Mouse (Mus musculus) heart, embryonic 15.5 days (tissue): ENCODE measurements around the gene Abcg8. TPM values are rescaled to one million over a fixed set of nuclear protein-coding genes. Genes with fewer than 3 reads are reported as not detected.

Source experiments
- ATAC-seq: fragments of 200-750 bp; cut with Nextera tagmentation; replicated peaks from 2 replicates; pipeline ENCODE4 v1.8.0; 2017; ENCODE audit warnings: low read depth, moderate TSS enrichment; ENCODE audit not compliant: insufficient number of reproducible peaks, insufficient read depth, low FRiP score
- H3K27ac ChIP-seq: fragments of 300-500 bp; sonication (generic); 2 replicates; pipeline ENCODE4 v1.5.1; 2015; ENCODE audit warnings: mild to moderate bottlenecking, inconsistent platforms
- H3K27me3 ChIP-seq: fragments of 300-500 bp; sonication (generic); 2 replicates; pipeline ENCODE4 v1.6.1; 2015; ENCODE audit warnings: inconsistent platforms
- H3K36me3 ChIP-seq: fragments of 300-500 bp; sonication (generic); 2 replicates; pipeline ENCODE4 v1.6.1; 2015; ENCODE audit warnings: mild to moderate bottlenecking, inconsistent platforms
- H3K4me1 ChIP-seq: fragments of 300-500 bp; sonication (generic); replicated peaks from 2 replicates; pipeline ENCODE4 v1.6.1; 2015; ENCODE audit warnings: inconsistent platforms
- H3K4me2 ChIP-seq: fragments of 300-500 bp; sonication (generic); 2 replicates; pipeline ENCODE4 v1.6.1; 2015; ENCODE audit warnings: inconsistent platforms, mild to moderate bottlenecking, moderate library complexity
- H3K4me3 ChIP-seq: fragments of 300-500 bp; sonication (generic); 2 replicates; pipeline ENCODE4 v1.5.1; 2015; ENCODE audit warnings: mild to moderate bottlenecking, inconsistent platforms
- H3K9ac ChIP-seq: fragments of 300-500 bp; sonication (generic); 2 replicates; pipeline ENCODE4 v1.6.1; 2015; ENCODE audit warnings: mild to moderate bottlenecking, inconsistent platforms
- H3K9me3 ChIP-seq: fragments of 300-500 bp; sonication (generic); replicated peaks from 2 replicates; pipeline ENCODE4 v1.6.1; 2016; ENCODE audit warnings: inconsistent platforms
- WGBS: fragments of 180-500 bp; shearing (Covaris S2); methylation state at CpG from one replicate; pipeline ENCODE4 v1.1.7; 2015; ENCODE audit warnings: mixed read lengths; 5-methylcytosine and 5-hydroxymethylcytosine counted together
- polyA plus RNA-seq: library from polyadenylated mRNA; unstranded; fragments of >200 nt; fragmentation: Nextera tagmentation; extraction: Ambion mirVana; gene quantifications from 2 replicates; pipeline ENCODE4 v1.2.1, GENCODE M21; 2015

Gene Abcg8
- polyA plus RNA-seq, 1 experiment from 2014 or later: not detected

GRCm38 (mm10) chr17:84736719-84737118 is 60.6 kb downstream of the Abcg8 start:
- Histone ChIP-seq H3K4me1 (no peaks in the 10 kb centered on the region; the same call in 1 of the 2 replicates), H3K36me3 (peaks cover 7% of the 10 kb centered on the region; the same call in 1 of the 2 replicates), H3K27ac (no peak overlapping the region), H3K9me3 (no peaks in the 10 kb centered on the region), H3K4me2 (no peak overlapping the region), H3K4me3 (no peak overlapping the region), H3K9ac (no peak overlapping the region), H3K27me3 (no peaks in the 10 kb centered on the region)
- 66% methylated on average over 9 of the region's 9 CpGs for WGBS
- ATAC-seq: no peak

- no peak overlapping the region for H3K9ac ChIP-seq
- ATAC-seq: no peak
- H3K4me3 ChIP-seq: no peak overlapping the region
- H3K36me3 ChIP-seq: peaks cover 7% of the 10 kb centered on the region; the same call in 1 of the 2 replicates
- H3K4me1 ChIP-seq: 0 out of 2 replicates have a peak, but pooled peaks cover 4% of the 10 kb centered on the region
- no peaks in the 10 kb centered on the region for H3K9me3 ChIP-seq
- no peak overlapping the region for H3K4me2 ChIP-seq
- H3K27me3 ChIP-seq: no peaks in the 10 kb centered on the region
- no peak overlapping the region for H3K27ac ChIP-seq
- WGBS: 87% methylated on average over 9 of the region's 9 CpGs
Measured at GRCm38 (mm10) chr17:84738073-84738797, 62.1 kb downstream of the Abcg8 start.

- no peak overlapping the region for H3K4me3 ChIP-seq
- no peaks in the 10 kb centered on the region for H3K27me3 ChIP-seq
- peaks cover 14% of the 10 kb centered on the region; the same call in 1 of the 2 replicates for H3K36me3 ChIP-seq
- WGBS: 74% methylated on average over 4 of the region's 4 CpGs
- H3K9me3 ChIP-seq: no peaks in the 10 kb centered on the region
- no peak for ATAC-seq
- H3K9ac ChIP-seq: no peak overlapping the region
- H3K27ac ChIP-seq: no peak overlapping the region
- H3K4me2 ChIP-seq: no peak overlapping the region
- 0 out of 2 replicates have a peak, but pooled peaks cover 4% of the 10 kb centered on the region for H3K4me1 ChIP-seq
Measured at GRCm38 (mm10) chr17:84744256-84744655, 68.2 kb downstream of the Abcg8 start.

GRCm38 (mm10) chr17:84745001-84745400 is 68.9 kb downstream of the Abcg8 start:
- no peak overlapping the region for H3K27ac ChIP-seq
- WGBS: 66% methylated on average over 9 of the region's 9 CpGs
- H3K27me3 ChIP-seq: no peaks in the 10 kb centered on the region
- 0 out of 2 replicates have a peak, but pooled peaks cover 4% of the 10 kb centered on the region for H3K4me1 ChIP-seq
- no peak overlapping the region for H3K4me3 ChIP-seq
- no peak for ATAC-seq
- H3K36me3 ChIP-seq: peaks cover 16% of the 10 kb centered on the region; the same call in 1 of the 2 replicates
- no peak overlapping the region for H3K4me2 ChIP-seq
- H3K9me3 ChIP-seq: no peaks in the 10 kb centered on the region
- H3K9ac ChIP-seq: no peak overlapping the region

GRCm38 (mm10) chr17:84747212-84747611 is 71.1 kb downstream of the Abcg8 start:
- WGBS: 70% methylated on average over 6 of the region's 6 CpGs
- H3K36me3 ChIP-seq: peaks cover 34% of the 10 kb centered on the region
- 0 out of 2 replicates have a peak, but pooled peaks cover 4% of the 10 kb centered on the region for H3K4me1 ChIP-seq
- no peak overlapping the region for H3K9ac ChIP-seq
- H3K27ac ChIP-seq: no peak overlapping the region
- no peaks in the 10 kb centered on the region for H3K27me3 ChIP-seq
- no peak for ATAC-seq
- no peak overlapping the region for H3K4me2 ChIP-seq
- H3K4me3 ChIP-seq: no peak overlapping the region
- no peaks in the 10 kb centered on the region for H3K9me3 ChIP-seq

GRCm38 (mm10) chr17:84748152-84748682 is 72.1 kb downstream of the Abcg8 start:
- Histone ChIP-seq H3K27ac (no peak overlapping the region), H3K4me2 (no peak overlapping the region), H3K36me3 (peaks cover 36% of the 10 kb centered on the region), H3K9ac (no peak overlapping the region), H3K27me3 (no peaks in the 10 kb centered on the region), H3K4me3 (no peak overlapping the region), H3K9me3 (no peaks in the 10 kb centered on the region), H3K4me1 (no peaks in the 10 kb centered on the region)
- 84% methylated on average over 9 of the region's 9 CpGs for WGBS
- no peak for ATAC-seq

GRCm38 (mm10) chr17:84749297-84749696 is 73.2 kb downstream of the Abcg8 start:
- ATAC-seq: no peak
- Histone ChIP-seq H3K36me3 (peaks cover 36% of the 10 kb centered on the region), H3K27ac (no peak overlapping the region), H3K4me1 (no peaks in the 10 kb centered on the region), H3K27me3 (no peaks in the 10 kb centered on the region), H3K4me3 (no peak overlapping the region), H3K9ac (no peak overlapping the region), H3K9me3 (no peaks in the 10 kb centered on the region), H3K4me2 (no peak overlapping the region)
- 70% methylated on average over 8 of the region's 8 CpGs for WGBS

Other genes starting within 250 kb of the Abcg8 start
- 4.1 and 5.5 TPM in 2 replicates for gene Thada, start 210.1 kb upstream of the Abcg8 start, polyA plus RNA-seq
- gene Plekhh2, start 164.4 kb upstream of the Abcg8 start, polyA plus RNA-seq: 1.8 and 2.8 TPM in 2 replicates
- gene Dync2li1, start 49.8 kb upstream of the Abcg8 start, polyA plus RNA-seq: 12.3 and 13.5 TPM in 2 replicates
- 0.19 TPM in 1 of 2 replicates, not detected in the other for gene Abcg5, start 6.7 kb downstream of the Abcg8 start, polyA plus RNA-seq
- gene Lrpprc, start 114.5 kb downstream of the Abcg8 start, polyA plus RNA-seq: 58.7 and 61.7 TPM in 2 replicates